Mouse (Mus musculus): ENCODE measurements around the gene Zfp467.

The Zfp467 gene

GRCm38 (mm10) chr6:48440306-48441014 is 5.2 kb downstream of the Zfp467 start:
- DNase-seq (ENCODE audit: low spot score in 2 of 2), result no peak

- no peak for DNase-seq (ENCODE audit: low spot score in 2 of 2)
These were observed 6.0 kb downstream of the Zfp467 start for GRCm38 (mm10) chr6:48439654-48440053.

GRCm38 (mm10) chr6:48438475-48439125 is 7.0 kb downstream of the Zfp467 start:
- no peak for DNase-seq (ENCODE audit: low spot score in 2 of 2)

GRCm38 (mm10) chr6:48437679-48438376 is 7.8 kb downstream of the Zfp467 start:
- no peak for DNase-seq (ENCODE audit: low spot score in 2 of 2)

GRCm38 (mm10) chr6:48435706-48436349 is 9.8 kb downstream of the Zfp467 start:
- no peak for DNase-seq (ENCODE audit: low spot score in 2 of 2)

GRCm38 (mm10) chr6:48435111-48435510 is 10.5 kb downstream of the Zfp467 start:
- DNase-seq (ENCODE audit: low spot score in 2 of 2), result no peak

- no peak for DNase-seq (ENCODE audit: low spot score in 2 of 2)
These were observed 11.0 kb downstream of the Zfp467 start for GRCm38 (mm10) chr6:48434651-48435050.

- no peak for DNase-seq (ENCODE audit: low spot score in 2 of 2)
These were observed 12.5 kb downstream of the Zfp467 start for GRCm38 (mm10) chr6:48432893-48433816.

- no peak for DNase-seq (ENCODE audit: low spot score in 2 of 2)
These were observed 14.9 kb downstream of the Zfp467 start for GRCm38 (mm10) chr6:48430748-48431147.

GRCm38 (mm10) chr6:48428769-48429557 is 16.7 kb downstream of the Zfp467 start:
- DNase-seq (ENCODE audit: low spot score in 2 of 2), result no peak

GRCm38 (mm10) chr6:48426956-48427355 is 18.7 kb downstream of the Zfp467 start:
- DNase-seq (ENCODE audit: low spot score in 2 of 2), result no peak

GRCm38 (mm10) chr6:48424074-48424473 is 21.6 kb downstream of the Zfp467 start:
- DNase-seq (ENCODE audit: low spot score in 2 of 2), result no peak

- DNase-seq (ENCODE audit: low spot score in 2 of 2), result no peak
These were observed 22.3 kb downstream of the Zfp467 start for GRCm38 (mm10) chr6:48423336-48423735.

GRCm38 (mm10) chr6:48420647-48421046 is 25.0 kb downstream of the Zfp467 start:
- no peak for DNase-seq (ENCODE audit: low spot score in 2 of 2)

- DNase-seq (ENCODE audit: low spot score in 2 of 2), result no peak
These were observed 29.1 kb downstream of the Zfp467 start for GRCm38 (mm10) chr6:48416486-48416885.

GRCm38 (mm10) chr6:48415636-48416035 is 30.0 kb downstream of the Zfp467 start:
- DNase-seq (ENCODE audit: low spot score in 2 of 2), result no peak

GRCm38 (mm10) chr6:48414886-48415285 is 30.7 kb downstream of the Zfp467 start:
- DNase-seq (ENCODE audit: low spot score in 2 of 2), result no peak

- DNase-seq (ENCODE audit: low spot score in 2 of 2), result no peak
These were observed 32.5 kb downstream of the Zfp467 start for GRCm38 (mm10) chr6:48413081-48413480.

- DNase-seq (ENCODE audit: low spot score in 2 of 2), result no peak
These were observed 33.0 kb downstream of the Zfp467 start for GRCm38 (mm10) chr6:48412662-48413061.

GRCm38 (mm10) chr6:48412147-48412546 is 33.5 kb downstream of the Zfp467 start:
- DNase-seq (ENCODE audit: low spot score in 2 of 2), result no peak
